Mouse (Mus musculus) megakaryocyte progenitor cell, adult 5-6 weeks (primary cell): ENCODE measurements around the gene Ptpn3. TPM values are rescaled to one million over a fixed set of nuclear protein-coding genes. Genes with fewer than 3 reads are reported as not detected.

Experiments used
- ATAC-seq: replicated peaks from 2 replicates; pipeline ENCODE4 v1.8.0; 2016; ENCODE audit warnings: mild to moderate bottlenecking, moderate TSS enrichment, inconsistent platforms; ENCODE audit not compliant: poor library complexity
- total RNA-seq, 2 experiments: library from RNA; stranded (forward) in 1 of 2; stranded (reverse) in 1 of 2; fragments of 157-497, 149-512 nt in 1 of 2; fragments of 200-1000 nt in 1 of 2; gene quantifications; 2 replicates each; pipeline versions ENCODE4 v1.2.3 to v1.2.4; 2015 to 2017

Ptpn3 gene
- total RNA-seq, 2 experiments from 2014 or later: 2.2 to 2.6 TPM

DNA sequence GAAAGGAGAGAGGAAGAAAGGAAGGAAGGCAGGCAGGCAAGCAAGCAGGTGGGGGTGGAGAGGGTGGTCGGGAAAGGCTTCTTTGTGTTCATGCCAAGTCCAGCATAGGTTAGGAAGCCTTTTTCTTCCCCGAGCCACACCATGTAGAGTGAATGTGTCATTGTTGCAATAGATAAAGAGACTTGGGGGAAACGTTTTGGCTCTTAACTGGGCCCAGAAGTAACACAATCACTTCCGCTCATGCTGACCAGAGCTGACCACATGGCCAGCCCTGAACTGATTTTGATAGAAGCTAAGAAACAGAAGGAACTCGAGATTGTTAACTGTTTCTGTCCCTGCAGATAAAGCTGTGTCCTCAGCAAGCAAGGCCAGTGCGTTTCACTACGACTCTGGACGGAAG is 128.8 kb downstream of the Ptpn3 start:
- ATAC-seq: peak; percentile 29; the same call in 1 of the 2 replicates

DNA sequence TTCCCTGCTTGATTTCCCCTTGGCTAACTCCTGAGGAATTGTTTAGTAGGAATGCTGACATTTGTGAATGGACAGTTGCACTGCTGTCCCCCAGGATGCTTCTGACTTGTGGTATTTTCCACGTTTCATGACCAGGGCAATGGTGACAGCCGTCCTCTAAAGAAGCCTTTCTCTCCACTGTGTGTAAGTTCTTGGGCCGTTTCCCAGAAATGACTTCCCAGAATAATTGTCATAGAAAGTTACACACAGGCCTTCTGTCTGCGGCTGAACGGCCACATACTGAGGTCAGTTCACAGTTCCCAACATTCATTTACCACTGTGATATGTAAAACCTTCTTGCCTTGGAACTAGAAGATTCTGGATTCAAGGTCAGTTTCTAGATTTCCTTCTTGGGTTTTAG is 129.8 kb downstream of the Ptpn3 start:
- no peak for ATAC-seq

DNA sequence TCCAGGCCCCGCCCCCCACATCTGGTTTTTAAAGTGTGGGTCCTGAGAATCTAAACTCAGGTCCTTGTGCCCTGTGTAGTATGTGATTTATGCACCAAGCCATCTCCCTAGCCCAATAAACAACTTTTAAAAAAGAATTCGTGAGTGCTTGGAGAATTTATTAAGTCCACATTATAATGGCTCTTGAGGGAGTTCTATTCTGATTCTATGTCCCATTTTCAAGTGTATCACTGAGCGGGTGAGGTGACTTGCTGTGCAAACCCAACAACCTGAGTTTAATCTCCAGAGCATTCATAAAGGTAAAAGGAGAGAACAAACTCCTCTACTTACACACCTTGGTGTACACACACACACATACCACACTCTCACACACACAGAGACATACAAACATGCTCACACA is 133.0 kb downstream of the Ptpn3 start:
- no peak for ATAC-seq

DNA sequence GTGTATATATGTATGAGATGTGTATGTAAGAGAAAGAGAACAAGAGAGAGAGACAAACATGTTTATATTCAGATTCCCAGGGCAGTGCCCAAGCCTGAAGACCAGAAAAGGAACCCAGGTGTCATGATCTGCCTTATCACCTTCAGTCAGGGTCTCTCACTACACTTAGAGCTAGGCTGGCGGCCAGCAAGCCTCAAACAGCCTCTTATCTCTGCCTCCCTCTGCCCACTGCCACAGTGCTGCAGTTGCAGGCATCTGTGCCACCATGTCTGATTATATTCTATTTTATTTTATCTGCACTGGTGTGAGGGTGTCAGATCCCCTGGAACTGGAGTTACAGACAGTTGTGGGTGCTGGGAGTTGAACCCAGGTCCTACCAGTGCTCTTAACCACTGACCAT is 133.4 kb downstream of the Ptpn3 start:
- ATAC-seq: peak; percentile 97

DNA sequence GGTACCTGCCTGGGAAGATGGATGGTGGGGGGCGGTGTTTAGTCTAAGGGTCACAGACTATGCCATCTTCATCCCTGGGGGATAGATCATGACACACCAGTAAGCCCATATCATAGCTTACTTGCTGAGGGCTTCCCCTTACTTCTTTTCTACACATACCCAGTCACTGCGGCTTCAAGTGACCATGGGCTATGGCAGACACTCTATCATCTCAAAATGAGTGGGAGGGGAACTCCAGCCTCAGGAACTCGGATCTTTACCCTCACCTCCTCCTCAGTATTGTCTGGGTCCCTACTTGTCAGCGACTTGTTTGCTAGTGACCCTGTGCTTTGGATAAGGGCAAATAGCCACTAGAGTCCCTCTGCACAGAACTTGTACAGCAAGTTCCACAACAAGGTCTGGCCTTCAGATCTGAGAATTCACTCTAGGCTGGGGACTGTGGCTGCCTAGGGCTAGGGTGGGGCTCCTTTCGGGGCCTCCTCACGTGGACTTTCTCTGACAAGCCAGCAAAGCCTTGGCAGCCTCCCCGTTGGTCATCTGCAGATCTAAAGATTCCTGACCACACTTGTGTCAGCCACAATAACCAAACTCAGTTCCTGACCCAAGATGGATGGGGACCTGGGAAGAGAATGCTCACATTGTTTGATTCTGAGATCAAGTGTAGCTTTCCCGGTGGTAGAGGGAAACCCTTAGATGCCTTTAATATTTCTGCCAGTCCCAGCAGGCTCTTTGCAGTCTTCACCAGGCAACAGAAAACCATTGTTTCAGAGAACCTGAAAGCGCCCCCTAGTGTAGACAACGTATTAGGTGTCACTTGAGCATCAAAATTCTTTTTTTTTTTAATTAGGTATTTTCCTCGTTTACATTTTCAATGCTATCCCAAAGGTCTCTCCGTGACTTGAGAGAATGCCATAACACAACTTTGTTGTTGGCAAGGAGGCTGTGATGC is 134.4 kb downstream of the Ptpn3 start:
- no peak for ATAC-seq

DNA sequence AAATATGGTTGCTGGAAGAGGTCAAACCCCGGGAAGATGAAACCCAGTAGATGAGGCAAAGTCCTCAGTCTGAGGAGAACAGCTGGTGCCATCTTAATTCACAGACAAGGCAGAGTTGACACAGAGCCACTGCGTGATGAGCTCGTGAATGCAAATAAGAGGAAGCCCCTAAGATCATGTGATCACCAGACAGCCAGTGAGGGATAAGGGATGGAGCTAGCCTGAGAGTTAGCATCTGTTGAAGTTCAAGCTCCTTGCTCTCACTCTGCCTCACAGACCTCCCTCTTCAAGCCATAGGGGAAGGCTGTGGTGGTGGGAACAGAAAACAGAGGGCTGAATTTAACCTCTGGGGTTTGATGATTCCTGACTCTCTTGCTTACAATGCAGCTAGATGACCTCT is 136.0 kb downstream of the Ptpn3 start:
- ATAC-seq: no peak

DNA sequence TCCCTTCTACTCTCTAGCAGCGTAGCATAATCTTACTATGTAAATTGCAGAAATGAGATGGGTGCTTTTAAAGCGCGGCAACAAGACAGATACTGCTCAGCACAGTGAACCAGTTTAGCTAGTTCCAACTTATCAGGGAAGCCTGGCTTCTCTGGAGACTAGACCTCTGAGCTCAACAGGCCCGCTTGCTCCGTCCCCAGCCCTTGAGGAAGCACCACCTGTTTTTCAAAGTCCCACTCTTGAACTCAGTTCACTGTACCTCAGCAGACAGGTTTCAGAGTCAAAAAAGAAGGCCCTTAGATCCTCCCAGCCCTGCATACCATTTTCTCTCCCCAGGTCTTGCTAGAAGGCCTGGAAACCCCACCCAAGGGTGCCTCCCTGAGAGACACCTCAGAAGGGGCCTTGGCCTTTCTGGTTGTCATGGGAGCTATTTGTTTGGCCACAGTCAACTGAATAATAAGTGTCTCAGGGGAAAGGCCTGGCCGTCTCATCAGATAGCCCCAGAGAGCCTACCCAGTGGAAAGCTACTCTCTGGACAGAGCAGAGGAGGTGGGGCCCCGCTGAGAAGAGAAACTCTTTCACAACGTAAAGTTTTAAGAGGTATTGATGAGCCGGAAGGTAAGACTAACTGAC is 136.9 kb downstream of the Ptpn3 start:
- no peak for ATAC-seq

DNA sequence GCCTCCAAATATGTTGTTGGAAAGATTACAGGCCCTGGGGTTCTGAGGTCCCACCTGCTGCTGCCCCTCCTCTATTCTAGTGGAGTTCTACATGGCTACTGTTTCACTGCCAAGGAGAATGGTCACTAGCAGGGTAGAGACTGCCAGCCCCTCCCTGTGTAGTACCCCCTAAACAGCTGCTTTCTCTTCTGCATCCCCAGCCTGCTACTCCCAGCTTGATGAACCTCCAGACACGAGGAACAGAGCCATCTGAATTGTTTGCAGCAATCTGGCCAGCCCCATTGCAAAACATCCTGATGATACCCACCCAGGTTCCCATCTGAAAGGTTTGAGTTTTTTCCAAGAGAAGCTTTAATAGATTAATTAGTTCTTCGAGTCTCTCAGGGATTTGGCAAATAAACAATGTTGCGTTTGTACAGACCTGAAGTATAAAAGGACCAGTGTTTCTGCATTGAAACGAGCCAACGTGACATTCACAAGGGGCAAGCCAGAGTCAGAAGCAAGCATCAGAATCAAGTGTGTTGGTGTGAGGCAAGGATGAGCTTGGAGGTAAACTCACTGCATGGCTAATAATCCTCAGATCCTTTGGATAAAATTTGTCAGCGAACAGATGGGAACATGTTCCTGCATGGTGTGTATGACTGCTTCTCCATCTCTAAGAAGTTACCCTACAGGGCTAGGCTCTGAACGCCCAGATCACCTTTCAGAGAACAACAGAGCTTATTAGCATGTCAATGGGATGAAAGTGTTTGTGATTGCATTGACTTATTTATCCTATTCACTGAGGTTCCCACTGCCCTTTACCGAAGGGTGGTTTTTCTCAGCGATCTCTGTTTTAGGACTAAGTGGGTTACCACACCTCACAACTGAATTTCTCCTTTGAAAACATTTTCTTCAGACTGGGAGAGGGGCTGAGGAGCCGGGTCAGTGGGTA is 138.6 kb downstream of the Ptpn3 start:
- no peak for ATAC-seq

DNA sequence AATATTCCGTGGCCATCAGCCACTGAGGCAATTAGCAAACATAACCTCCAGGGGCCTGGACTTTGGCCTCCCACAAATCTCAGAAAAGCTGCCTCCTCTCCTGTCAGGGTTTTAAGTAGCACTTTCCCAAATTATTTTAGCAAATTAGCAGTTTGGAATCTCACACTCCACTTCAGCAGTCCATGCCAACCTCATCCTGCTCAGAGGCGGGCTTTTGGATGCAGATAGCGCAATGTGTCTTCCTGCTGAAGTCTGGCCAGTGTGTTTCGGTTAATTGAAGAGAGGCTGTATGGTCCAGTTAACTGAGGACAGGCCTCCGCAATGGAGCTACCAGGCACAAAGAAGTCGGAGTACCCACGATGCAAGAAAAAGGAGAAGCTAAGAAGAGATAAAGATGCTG is 141.1 kb downstream of the Ptpn3 start:
- no peak for ATAC-seq

DNA sequence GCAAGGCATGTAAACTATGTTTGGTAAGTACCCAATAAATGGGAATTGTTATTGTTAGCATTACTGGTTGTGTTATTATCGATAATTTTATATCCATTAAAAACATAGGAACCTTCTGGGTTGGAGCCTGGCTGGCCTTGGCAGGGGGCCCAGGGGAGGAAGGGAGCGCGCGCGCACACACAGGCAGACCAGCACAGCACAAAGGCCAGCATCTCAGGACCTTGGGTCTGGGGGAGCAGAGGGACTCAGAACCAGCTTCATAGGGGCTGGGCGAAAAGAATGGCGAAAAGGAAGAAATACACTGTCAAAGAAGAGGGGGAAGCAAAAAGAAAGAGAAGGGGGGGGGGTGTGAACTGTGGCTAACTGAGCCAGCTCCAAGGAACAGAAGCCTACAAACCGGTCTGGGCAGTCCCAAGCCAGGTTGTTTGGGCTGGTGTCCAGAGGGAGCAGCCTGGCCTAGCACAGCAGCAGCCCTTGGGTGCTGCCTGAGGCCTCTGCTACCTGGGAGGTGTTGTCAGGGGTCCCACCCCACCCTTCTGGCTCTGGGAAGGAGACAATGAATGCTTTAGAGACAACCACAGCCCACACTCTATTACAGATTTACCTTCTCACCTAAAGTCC is 145.0 kb downstream of the Ptpn3 start:
- ATAC-seq: no peak

DNA sequence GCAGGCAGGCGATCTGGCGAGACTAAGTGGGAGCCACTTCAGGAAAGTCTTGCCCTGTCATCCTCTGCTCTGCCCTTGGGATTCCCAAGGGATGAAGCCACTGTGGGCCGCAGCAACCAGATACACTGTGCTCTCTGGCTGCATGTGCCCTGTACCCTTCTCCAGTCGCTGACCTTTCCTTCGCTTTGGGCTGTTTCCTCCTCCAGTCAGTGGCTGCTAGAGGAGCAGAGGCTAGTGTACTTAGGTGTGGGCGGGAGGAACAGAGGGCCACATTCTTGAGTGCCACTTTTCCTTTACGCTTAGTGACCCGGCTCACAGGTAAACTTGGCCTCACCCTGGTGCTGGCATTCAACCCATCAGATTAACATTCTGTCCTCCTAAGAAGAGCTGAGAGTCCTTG is 147.8 kb downstream of the Ptpn3 start:
- no peak for ATAC-seq

DNA sequence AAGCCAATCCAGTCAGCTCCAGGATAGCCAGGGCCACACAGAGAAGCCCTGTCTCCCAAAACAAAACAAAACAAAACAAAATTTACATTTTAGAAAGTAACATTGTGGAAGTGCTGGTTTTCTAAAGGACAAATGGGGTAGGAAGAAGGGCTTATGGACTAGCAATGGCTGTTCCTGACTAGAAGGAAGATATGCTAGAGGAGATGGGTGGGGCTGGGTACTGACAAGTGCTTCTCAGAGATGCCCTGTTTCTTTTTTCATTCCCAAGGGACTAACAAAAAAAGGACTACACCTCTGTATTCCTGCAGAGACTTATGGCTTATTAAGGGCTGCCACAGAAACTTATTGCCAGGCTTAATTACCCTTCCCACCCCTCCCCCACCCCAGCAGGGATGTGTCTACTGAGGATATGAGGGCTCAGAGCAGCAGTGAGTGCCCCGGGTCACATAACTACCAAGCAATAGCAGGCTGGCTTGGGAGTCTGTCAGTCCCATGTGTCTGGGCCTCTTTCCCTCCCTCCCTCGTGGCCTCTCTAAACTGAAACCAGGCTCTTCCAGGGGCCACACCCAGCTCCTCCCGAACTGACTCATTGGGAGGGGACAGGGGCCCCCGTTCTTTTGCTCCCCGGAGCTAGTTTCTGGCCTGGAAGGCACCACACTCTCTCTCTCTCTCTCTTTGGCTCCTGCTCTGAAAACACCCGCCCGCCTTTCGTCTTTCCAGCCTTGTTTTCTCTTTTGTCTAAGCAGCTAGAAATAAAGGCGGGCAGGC is 148.4 kb downstream of the Ptpn3 start:
- ATAC-seq: peak; percentile 78

DNA sequence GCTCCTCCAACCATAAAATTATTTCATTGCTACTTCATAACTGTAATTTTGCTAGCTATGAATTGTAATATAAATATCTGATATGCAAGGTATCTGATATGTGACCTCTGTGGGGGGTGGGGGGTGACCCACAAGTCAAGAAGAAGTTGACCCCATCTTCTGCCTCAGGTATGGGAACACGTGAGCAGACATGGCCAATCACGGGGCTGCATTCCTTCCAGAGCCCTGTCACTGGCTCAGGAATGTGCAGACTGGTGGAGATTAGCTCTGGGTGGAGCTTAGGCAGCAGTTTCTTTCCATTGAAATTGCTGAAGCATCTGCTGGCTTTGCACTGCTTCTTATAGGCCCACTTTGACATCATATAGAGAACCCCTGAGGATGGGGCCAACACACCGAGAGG is 153.5 kb downstream of the Ptpn3 start:
- ATAC-seq: no peak

DNA sequence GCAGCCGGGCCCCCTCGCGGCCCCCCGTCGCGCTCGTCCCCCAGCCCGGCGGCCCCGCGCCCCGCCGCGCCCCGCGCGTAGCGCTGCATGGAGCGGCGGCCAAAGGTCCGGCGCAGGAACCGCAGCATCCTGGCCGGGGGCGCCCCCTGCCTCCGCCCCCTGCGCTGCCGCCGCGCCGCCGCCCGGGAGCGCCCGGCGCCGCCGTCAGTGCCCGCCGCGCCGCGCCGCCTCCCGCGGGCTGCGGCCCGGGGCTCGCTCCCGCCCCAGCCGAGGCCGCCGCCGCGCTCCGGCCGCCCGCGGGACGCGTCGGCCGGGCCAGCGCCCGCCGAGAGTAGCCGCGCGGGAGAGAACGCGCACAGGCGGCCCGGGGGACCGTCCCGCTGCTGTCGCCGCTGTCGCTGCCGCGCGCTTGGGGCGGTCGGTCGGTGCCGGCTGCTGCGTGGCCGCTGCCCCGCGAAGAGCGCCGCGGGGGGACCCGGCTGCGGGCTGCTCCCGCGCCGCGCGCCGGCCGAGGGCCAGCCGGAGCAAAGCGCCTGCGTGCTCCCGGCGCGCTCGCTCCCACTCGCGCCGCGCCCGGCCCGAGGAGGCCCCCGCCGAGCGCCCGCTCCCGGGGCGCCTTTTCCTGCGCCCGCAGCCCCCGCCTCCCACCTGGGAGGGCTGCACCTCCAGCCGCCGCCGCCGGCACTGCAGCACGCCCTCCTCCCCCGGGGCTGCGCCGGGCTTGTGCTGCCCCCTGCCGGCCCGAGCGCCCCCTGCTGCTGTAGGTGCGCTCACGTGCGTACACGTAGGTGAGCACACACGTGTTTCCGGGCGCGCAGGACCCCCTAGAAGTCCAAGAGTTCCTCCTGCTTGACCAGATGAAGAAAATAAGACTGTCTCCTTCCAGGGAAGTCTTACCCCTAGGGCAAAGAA is 158.4 kb downstream of the Ptpn3 start, which contains the start of gene Epb41l4b:
Epb41l4b (minus strand) TSS at position 412 of the 912 bp plus-strand sequence.
- peak; percentile 96 for ATAC-seq

DNA sequence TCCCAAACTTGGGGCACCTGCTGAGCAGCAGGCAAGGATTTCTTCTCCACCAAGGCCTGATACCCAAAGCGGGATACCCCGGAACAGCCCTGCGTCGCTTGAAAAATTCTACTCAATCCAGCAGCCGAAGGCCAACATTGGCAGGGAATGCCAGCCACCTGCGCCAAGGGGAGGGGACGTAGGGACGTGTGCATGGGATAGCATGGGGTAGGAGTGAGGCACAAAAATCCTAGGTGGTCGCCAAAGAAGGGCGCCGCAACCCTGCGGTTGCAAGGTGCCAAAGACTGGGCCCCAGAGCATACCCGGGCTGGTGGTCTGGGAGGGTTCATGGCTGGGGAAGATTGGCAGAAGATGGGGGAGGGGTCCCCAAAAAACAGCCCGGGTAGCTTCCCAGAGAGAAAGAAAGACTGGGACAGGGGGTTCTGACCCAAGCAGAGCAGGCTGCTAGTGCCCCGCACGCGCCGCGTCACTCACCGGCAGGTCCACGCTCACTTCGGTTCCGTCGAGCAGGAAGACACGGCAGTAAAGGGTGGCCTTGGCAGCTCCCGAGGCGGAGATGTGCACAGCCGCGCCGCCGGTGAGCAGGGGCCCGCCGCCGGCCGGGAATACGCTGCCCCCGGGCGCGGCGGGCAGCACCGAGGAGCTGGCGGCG is 159.1 kb downstream of the Ptpn3 start:
- no peak for ATAC-seq

DNA sequence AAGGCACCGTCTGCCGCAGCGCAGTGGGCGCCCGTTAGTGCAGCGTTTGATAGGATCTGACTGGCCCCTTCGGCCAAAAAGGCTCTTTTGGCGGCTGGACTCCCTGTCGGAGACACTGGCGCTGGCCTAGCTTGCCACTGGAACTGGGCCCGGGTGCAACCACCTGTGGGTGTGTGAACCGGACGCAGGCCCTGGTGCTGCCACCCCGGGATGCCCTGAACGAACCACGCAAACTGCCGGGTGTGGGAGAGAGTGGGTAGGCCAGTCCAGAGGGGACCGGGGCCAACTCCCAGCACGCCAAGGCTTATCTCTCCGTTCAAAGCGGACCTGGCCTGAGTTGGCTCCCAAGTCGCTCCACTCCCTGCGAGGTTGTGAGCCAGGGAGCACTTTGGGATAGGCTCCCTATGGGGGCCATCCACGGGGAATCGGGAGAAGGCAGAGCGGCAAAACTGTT is 159.7 kb downstream of the Ptpn3 start:
- ATAC-seq: no peak

DNA sequence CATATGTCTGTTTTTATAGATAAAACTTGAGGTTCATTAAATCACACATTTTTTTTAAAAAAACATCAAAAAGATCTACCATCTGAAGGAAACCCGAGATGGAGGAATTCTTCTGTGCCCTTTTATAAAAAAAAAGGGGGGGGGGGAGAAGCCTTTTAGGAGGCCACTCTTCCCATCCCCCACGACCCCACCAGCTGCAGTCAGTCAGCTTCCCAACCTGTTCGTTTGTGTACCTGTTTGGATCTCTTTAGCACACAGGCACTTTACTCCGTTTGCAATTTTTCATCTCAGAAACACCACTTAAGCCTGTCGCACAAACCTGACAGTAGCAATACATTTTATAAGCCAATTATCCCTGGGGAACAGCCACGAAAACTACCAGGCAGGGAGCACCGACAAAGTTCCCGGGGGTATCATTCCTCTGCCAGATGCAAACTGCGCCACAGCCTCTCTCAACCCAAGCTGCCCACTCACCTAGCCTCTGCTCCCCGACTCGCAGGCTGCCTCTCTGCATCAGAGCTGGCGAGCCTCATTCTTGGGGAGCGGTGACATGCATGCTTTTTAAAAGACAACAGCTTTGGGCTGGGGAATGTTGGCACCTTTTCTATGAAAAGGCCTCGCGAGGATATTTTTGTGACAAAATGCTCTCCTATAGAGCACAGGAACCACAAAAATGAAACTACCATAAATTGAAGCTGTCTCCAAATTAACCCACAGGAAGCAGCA is 160.5 kb downstream of the Ptpn3 start:
- no peak for ATAC-seq
